Mouse (Mus musculus): ENCODE measurements at regions not wholly inside any gene's neighbourhood (a gene's known extent, or its start where the extent isn't known, plus 50 kb on each side); places are given as distances from the start of the nearest gene placed in this dataset.
"Not testable (repeated sequence)": the region's sequence is repeated elsewhere in the genome, so short reads cannot be mapped to it uniquely, and the experiment has no call there.

DNA sequence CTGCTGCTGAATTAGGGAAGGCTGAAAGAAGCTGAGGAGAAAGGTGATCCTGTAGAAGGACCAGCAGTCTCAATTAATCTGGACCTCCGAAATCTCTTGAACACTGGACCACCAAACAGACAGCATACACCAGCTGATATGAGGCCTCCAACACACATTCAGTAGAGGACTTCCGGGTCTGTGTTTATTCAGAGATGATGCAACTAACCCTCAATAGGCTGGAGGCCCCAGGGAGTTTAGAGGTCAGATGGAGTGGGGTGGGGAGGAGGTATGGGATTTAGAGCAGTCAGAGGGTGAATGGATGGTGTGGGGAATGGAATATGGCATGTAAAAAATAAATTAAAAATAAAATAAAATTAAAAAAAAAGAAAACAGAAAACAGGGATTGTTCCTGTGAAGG lies 1123.4 kb downstream of the Diaph3 start:
- not testable (repeated sequence) for DNase-seq (ENCODE audit: low spot score); ATAC-seq (ENCODE audit: insufficient number of reproducible peaks, low FRiP score, low TSS enrichment, low read depth); H3K4me2 ChIP-seq (ENCODE audit: low read depth, severe bottlenecking); H3K4me3 ChIP-seq (ENCODE audit: low read depth, low read length); H3K9ac ChIP-seq (ENCODE audit: low read length); H3K36me3 ChIP-seq (ENCODE audit: control insufficient read depth, insufficient read depth, low read length); H3K9me3 ChIP-seq (ENCODE audit: control insufficient read depth, low read length); H3K4me1 ChIP-seq (ENCODE audit: control insufficient read depth, insufficient read depth, low read length); H3K27ac ChIP-seq (replicated peaks; ENCODE audit: low read depth, low read length); H3K27me3 ChIP-seq (ENCODE audit: control insufficient read depth, insufficient read depth, low read length)
- WGBS: 83% methylated on average over 2 of the region's 2 CpGs
